Mouse (Mus musculus): ENCODE measurements around the gene Ppp4c. TPM values are rescaled to one million over a fixed set of nuclear protein-coding genes. Genes with fewer than 3 reads are reported as not detected.

Ppp4c gene
- polyA plus RNA-seq (2015; fragmentation: Nextera tagmentation; extraction: Ambion mirVana): 151 and 166 TPM in 2 replicates

DNA sequence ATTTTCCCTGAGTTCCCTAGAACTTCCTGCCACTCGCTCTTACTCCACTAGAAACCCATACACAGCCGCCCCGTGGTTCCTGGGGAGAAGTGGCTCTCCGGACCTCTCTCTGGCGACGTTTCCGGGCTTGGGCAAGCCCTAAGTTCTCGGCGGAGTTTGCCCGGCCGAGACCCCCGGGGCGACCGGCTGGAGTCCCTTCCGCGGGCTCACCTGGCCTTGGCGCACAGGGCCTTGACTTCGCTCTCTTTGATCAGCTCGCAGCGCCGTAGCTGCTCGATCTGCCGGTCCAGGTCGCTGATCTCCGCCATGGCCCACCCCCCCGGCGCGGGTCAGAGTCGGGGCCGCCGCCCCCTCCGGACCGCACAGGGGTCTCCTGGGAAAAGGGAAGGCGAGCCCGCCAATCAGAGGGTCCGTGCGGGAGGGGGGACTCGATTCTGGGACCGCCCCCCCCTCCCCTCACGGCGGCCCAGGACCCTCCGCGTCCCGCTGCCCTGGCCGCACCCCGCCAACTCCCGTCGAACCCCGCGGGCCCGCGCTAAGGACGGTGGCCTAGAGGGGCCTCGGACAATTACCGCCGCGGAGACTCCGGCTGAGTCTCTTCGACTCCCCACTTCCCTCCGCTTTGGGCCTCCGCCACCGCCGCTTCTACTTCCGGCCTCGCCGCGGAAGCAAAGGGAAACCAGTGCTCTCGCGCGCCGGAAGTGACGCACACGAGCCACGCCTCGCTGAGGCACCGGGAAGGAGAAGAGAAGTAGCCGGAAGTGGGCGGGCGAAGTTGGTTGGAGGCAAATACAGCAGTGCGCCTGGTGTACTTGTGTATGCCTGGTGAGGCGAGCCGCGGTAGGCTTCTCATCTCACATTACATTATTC, at the start of gene Ppp4c:
TSS of gene Ppp4c (minus strand) at position 646 of the 870 bp plus-strand sequence.
- Histone ChIP-seq H3K4me1 (peaks cover 65% of the 10 kb centered on the region), H3K27me3 (replicated peaks) (no peaks in the 10 kb centered on the region), H3K4me3 (peak within 1 kb of the TSS; percentile 79), H3K4me2 (peak within 1 kb of the TSS; percentile 87), H3K36me3 (peaks cover 67% of the 10 kb centered on the region), H3K9me3 (no peaks in the 10 kb centered on the region), H3K9ac (peak within 1 kb of the TSS; percentile 93), H3K27ac (replicated peaks) (peak within 1 kb of the TSS; percentile 97)
- ATAC-seq (ENCODE audit: extremely low read depth, insufficient number of reproducible peaks, low FRiP score, low TSS enrichment): peak; percentile 82
- WGBS: under 1% methylated on average over 82 of the region's 83 CpGs

DNA sequence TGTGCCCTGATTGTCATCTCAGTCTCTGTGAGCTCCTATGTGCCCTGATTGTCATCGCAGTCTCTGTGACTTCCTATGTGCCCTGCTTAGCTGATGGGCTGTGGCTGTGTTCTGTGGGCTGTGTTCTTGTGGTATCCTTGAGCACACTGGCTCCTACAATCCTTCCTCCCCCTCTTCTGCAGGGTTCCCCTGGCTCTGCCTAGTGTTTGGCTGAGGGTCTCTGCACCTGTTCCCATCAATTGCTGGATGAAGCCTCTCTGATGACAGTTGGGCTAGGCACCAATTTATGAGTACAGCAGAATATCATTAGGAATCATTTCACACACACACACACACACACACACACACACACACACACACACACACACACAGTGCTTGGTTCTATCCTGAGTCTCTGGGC, 41.0 kb upstream of the Ppp4c start:
- Histone ChIP-seq H3K27me3 (replicated peaks) (peaks cover 44% of the 10 kb centered on the region), H3K27ac (replicated peaks) (no peak overlapping the region), H3K9me3 (no peaks in the 10 kb centered on the region), H3K36me3 (no peaks in the 10 kb centered on the region), H3K4me3 (no peak overlapping the region), H3K4me2 (no peak overlapping the region), H3K4me1 (peaks cover 5% of the 10 kb centered on the region), H3K9ac (no peak overlapping the region)
- WGBS: 78% methylated on average over 1 of the region's 1 CpGs
- ATAC-seq (ENCODE audit: extremely low read depth, insufficient number of reproducible peaks, low FRiP score, low TSS enrichment): no peak

DNA sequence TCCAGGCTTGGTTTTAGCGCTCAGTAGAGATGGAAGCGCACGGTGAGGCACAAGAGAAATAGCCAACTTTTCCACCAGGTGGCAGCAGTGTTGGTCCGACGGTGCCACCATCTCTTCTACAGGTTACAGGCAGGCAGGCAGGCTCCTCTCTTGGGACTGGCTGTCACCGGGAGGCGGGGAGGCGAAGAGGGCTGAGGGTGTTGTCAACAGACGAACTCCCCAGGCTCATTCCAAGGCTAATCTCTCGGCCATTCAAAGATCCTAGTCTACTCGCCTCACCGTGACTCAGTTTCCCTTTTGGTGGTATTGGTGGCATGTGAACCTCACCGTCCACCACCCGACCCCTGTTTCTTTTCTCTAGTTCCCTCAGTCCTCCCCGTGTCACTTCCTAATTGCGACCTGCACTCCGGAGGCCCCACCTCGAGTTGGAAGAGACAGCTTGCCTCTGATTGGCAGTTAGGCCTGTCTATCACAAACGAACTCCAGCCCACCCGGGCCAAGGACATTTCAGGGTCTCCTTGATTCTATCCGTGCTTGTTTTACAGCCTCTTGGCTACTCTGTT, 39.8 kb upstream of the Ppp4c start:
- no peaks in the 10 kb centered on the region for H3K36me3 ChIP-seq
- 2% methylated on average over 21 of the region's 21 CpGs for WGBS
- H3K4me1 ChIP-seq: peaks cover 5% of the 10 kb centered on the region
- H3K27me3 ChIP-seq (replicated peaks): peaks cover 51% of the 10 kb centered on the region
- H3K4me3 ChIP-seq: peak overlapping the region; percentile 45
- no peak overlapping the region for H3K27ac ChIP-seq (replicated peaks)
- no peaks in the 10 kb centered on the region for H3K9me3 ChIP-seq
- peak overlapping the region; percentile 65; the same call in 1 of the 2 replicates for H3K9ac ChIP-seq
- peak overlapping the region; percentile 68 for H3K4me2 ChIP-seq
- ATAC-seq (ENCODE audit: extremely low read depth, insufficient number of reproducible peaks, low FRiP score, low TSS enrichment): peak; percentile 45; the same call in 1 of the 2 replicates

DNA sequence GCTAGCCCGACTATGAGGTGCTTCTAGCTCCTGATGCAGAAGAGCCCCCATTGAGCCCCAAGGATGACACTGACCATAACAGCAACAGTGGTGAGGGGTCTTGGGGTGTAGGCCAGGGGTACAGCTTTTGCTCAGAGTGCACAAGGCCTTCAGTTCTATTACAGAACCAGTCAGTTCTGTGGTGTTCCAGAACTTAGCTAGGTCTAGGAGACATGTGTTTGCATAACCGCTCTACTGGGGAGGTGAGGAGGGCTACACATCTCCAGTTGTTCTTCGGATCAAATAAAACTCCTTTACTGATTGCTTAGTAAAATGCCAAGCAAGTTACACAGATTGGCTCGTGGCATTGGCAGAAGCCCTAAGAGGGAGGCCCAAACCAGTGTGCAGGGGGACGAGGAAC, 39.2 kb upstream of the Ppp4c start, which contains the start of gene 4930451I11Rik:
TSS of gene 4930451I11Rik (minus strand) at position 101 of the 400 bp plus-strand sequence.
- Histone ChIP-seq H3K9me3 (no peaks in the 10 kb centered on the region), H3K27me3 (replicated peaks) (peaks cover 57% of the 10 kb centered on the region), H3K9ac (peak within 1 kb of the TSS; percentile 65; the same call in 1 of the 2 replicates), H3K4me3 (peak within 1 kb of the TSS; percentile 45), H3K36me3 (no peaks in the 10 kb centered on the region), H3K27ac (replicated peaks) (no peak within 1 kb of the TSS), H3K4me1 (peaks cover 5% of the 10 kb centered on the region), H3K4me2 (peak within 1 kb of the TSS; percentile 68)
- WGBS: 50% methylated on average over 5 of the region's 5 CpGs
- ATAC-seq (ENCODE audit: extremely low read depth, insufficient number of reproducible peaks, low FRiP score, low TSS enrichment): no peak

DNA sequence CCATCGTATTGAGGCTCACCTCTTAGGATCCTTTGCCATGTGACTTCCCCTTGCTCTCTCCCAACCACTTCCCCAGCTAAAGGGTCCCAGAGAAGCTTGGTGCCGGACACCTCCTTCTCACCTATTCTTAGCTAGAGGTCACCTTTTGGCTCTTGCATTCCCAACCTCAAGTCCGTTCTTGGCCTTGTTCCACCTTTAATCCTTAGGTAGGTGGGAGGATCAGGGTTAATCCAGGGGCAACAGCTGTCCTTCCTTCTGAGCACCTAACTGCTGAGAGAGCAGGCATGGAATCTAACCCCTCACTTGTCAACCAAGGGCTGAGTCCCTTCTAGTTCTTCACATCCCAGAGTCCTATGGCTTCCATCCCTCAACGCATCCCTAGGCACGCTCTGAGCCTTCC, 33.7 kb upstream of the Ppp4c start:
- peaks cover 91% of the 10 kb centered on the region for H3K27me3 ChIP-seq (replicated peaks)
- H3K9me3 ChIP-seq: no peaks in the 10 kb centered on the region
- H3K9ac ChIP-seq: no peak overlapping the region
- H3K36me3 ChIP-seq: no peaks in the 10 kb centered on the region
- H3K4me1 ChIP-seq: peaks cover 16% of the 10 kb centered on the region
- no peak for ATAC-seq (ENCODE audit: extremely low read depth, insufficient number of reproducible peaks, low FRiP score, low TSS enrichment)
- WGBS: 57% methylated on average over 5 of the region's 5 CpGs
- H3K4me2 ChIP-seq: no peak overlapping the region
- H3K27ac ChIP-seq (replicated peaks): no peak overlapping the region
- no peak overlapping the region for H3K4me3 ChIP-seq

DNA sequence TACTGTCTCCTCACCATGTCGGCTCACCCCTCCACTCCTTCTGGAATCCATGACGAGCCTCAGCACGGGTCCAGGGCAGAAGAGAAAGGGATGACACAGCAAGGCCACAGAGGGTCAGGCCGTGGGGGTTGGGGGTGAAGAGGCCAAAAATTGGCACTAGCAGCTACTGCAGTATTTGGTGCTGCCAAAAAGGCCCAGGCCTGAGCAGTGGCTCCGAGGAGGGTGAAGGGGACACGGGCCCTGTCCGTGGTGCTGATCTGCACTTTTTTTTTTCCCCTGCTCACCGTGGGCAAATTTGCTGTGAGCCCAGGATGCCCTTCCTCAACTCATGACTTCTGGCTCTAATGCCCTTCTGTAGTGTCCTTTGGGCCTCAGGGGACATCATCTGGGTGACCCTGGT, 33.1 kb upstream of the Ppp4c start:
- no peak overlapping the region for H3K4me2 ChIP-seq
- no peaks in the 10 kb centered on the region for H3K9me3 ChIP-seq
- no peak overlapping the region for H3K4me3 ChIP-seq
- no peaks in the 10 kb centered on the region for H3K36me3 ChIP-seq
- H3K9ac ChIP-seq: no peak overlapping the region
- H3K27ac ChIP-seq (replicated peaks): no peak overlapping the region
- H3K27me3 ChIP-seq (replicated peaks): peaks cover 90% of the 10 kb centered on the region
- peaks cover 16% of the 10 kb centered on the region for H3K4me1 ChIP-seq
- WGBS: 22% methylated on average over 8 of the region's 8 CpGs
- ATAC-seq (ENCODE audit: extremely low read depth, insufficient number of reproducible peaks, low FRiP score, low TSS enrichment): no peak

DNA sequence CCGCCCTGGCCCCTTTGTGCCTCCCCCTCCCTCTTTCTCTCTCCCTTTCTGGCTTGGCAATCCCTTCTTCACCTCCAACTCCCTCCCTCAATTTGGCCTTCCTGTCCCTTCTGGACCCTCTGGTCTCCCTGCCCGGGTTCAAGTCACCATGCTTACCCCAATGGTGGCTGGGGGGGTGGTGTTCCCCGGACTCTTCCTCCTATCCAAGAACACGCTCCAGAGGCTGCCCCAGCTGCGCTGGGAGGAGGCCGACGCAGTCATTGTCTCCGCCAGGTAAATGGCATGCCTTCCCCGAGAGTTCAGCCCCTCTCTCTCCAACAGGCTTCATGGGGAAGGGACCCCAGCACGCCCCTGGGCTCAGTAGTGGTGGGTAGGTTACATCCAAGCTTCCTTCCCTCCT, 31.6 kb upstream of the Ppp4c start:
- ATAC-seq (ENCODE audit: extremely low read depth, insufficient number of reproducible peaks, low FRiP score, low TSS enrichment): no peak
- H3K36me3 ChIP-seq: no peaks in the 10 kb centered on the region
- peaks cover 16% of the 10 kb centered on the region for H3K4me1 ChIP-seq
- no peak overlapping the region for H3K4me3 ChIP-seq
- H3K9me3 ChIP-seq: no peaks in the 10 kb centered on the region
- H3K4me2 ChIP-seq: no peak overlapping the region
- 14% methylated on average over 10 of the region's 10 CpGs for WGBS
- H3K27ac ChIP-seq (replicated peaks): no peak overlapping the region
- peaks cover 75% of the 10 kb centered on the region for H3K27me3 ChIP-seq (replicated peaks)
- H3K9ac ChIP-seq: no peak overlapping the region

DNA sequence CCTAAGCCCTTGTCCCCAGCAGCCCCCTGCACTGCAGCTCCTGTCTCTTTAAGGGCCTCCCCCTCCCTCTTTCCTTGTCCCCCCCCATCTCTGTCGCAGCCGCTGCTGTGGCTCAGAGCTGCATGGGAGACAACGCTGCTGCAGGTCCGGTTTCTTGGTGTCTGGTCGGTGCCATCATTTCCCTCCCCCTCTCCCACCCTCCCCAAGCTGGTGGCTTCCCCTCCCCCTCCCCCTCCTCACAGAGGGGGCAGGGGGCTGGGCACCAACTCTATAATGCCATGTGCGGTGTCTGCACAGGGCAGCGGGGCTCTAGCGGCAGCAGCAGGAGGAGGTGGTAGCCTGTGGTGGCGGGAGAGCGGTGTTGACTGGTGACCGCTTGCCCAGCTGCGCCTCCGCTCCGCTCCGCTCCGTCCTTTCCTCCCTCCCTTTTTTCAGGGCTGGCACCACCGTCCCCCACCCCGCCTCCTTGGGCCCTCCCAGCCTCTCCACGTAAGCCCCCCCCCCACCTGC, 31.0 kb upstream of the Ppp4c start:
- peaks cover 16% of the 10 kb centered on the region for H3K4me1 ChIP-seq
- peaks cover 68% of the 10 kb centered on the region for H3K27me3 ChIP-seq (replicated peaks)
- no peak overlapping the region for H3K27ac ChIP-seq (replicated peaks)
- H3K9ac ChIP-seq: peak overlapping the region; percentile 71
- H3K36me3 ChIP-seq: no peaks in the 10 kb centered on the region
- H3K4me2 ChIP-seq: peak overlapping the region; percentile 65
- no peaks in the 10 kb centered on the region for H3K9me3 ChIP-seq
- peak overlapping the region; percentile 39 for H3K4me3 ChIP-seq
- no peak for ATAC-seq (ENCODE audit: extremely low read depth, insufficient number of reproducible peaks, low FRiP score, low TSS enrichment)
- under 1% methylated on average over 16 of the region's 19 CpGs for WGBS

DNA sequence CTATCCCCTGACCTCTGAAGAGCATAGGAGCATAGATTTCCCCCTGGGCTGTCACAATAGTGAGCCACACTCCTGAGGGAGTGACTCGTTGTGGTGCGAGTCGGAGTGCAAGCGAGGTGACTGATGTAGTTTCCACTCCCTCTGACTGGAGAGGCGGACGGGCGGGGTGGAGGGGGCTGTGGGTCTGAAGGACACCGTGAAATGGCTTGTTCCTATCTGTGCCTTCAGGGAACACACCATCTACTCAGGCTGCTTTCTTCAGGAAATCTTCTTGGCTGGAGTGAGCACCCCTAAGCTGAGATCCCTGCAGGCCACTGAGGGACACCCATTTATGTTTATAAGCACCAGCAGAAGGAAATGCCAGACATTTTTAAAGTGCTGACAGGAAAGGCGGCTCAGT, 30.4 kb upstream of the Ppp4c start:
- peaks cover 16% of the 10 kb centered on the region for H3K4me1 ChIP-seq
- H3K9ac ChIP-seq: no peak overlapping the region; the same call in 1 of the 2 replicates
- peaks cover 67% of the 10 kb centered on the region for H3K27me3 ChIP-seq (replicated peaks)
- H3K36me3 ChIP-seq: no peaks in the 10 kb centered on the region
- no peaks in the 10 kb centered on the region for H3K9me3 ChIP-seq
- ATAC-seq (ENCODE audit: extremely low read depth, insufficient number of reproducible peaks, low FRiP score, low TSS enrichment): no peak
- peak overlapping the region; percentile 39; the same call in 1 of the 2 replicates for H3K4me3 ChIP-seq
- H3K27ac ChIP-seq (replicated peaks): no peak overlapping the region
- WGBS: 10% methylated on average over 9 of the region's 9 CpGs
- peak overlapping the region; percentile 65 for H3K4me2 ChIP-seq

DNA sequence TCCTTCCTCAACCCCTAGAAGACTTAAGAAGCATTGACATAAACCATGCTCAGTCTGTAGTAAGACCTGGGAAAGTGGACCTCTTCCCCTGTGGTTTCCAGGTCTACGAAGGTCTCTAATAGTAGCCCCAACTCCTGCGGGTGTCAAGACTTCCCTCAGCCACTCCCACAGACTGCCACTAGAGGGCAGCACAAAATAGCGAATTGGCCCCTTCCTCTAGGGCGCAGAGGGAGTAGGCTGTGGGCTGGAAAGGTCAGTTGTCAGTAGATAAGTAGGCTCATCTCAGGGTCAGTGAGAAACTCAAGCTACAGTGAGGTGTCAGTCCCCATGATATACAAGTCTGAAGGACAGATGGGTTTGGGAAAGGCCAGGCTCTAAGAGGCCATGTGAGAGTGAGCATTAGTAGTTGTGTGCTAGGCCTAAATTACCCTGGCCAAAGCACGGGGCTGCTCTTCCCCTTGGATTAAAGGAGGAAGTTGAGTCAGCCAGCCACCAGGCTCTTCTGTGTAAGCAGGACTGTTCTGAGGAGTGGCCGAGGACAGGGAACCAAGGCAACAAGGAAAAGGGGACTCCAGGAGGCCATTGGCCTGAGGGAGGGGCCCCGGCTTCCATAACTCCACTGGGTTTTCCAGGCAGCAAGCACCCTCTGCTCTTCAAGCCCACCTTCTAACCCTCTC, 29.7 kb upstream of the Ppp4c start:
- Histone ChIP-seq H3K4me2 (no peak overlapping the region), H3K9me3 (no peaks in the 10 kb centered on the region), H3K27ac (replicated peaks) (no peak overlapping the region), H3K27me3 (replicated peaks) (peaks cover 60% of the 10 kb centered on the region), H3K4me3 (no peak overlapping the region), H3K36me3 (no peaks in the 10 kb centered on the region), H3K4me1 (peaks cover 16% of the 10 kb centered on the region), H3K9ac (no peak overlapping the region)
- no peak for ATAC-seq (ENCODE audit: extremely low read depth, insufficient number of reproducible peaks, low FRiP score, low TSS enrichment)
- 17% methylated on average over 7 of the region's 7 CpGs for WGBS

DNA sequence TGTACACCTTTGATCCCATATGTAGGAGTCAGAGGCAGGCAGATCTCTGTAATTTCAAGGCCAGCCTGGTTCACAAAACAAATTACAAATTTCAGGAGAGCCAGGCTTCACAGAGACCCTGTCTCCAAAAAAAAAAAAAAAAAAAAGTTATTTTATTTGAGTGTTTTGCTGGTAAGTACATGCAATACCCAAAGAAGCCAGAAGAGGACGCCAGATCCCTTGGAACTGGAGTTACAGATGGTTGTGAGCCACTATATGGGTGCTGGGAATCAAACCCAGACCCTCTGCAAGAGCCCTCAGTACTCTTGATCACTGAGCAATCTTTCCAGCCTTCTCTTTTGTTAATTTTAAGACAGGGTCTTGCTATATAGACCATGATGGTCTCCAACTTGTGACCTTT, 26.5 kb upstream of the Ppp4c start:
- Histone ChIP-seq H3K4me3 (no peak overlapping the region), H3K4me1 (peaks cover 16% of the 10 kb centered on the region), H3K36me3 (no peaks in the 10 kb centered on the region), H3K27ac (replicated peaks) (no peak overlapping the region), H3K9me3 (no peaks in the 10 kb centered on the region), H3K9ac (no peak overlapping the region), H3K4me2 (no peak overlapping the region), H3K27me3 (replicated peaks) (peaks cover 29% of the 10 kb centered on the region)
- WGBS: 20% methylated on average over 1 of the region's 1 CpGs
- no peak for ATAC-seq (ENCODE audit: extremely low read depth, insufficient number of reproducible peaks, low FRiP score, low TSS enrichment)

Data from heart, embryonic 13.5 days (tissue).